Mouse (Mus musculus) forelimb bud, embryonic 11.5 days (tissue): Measurements from ENCODE around the gene Idh3g.
"Not testable (repeated sequence)": the region's sequence is repeated elsewhere in the genome, so short reads cannot be mapped to it uniquely, and the experiment has no call there.

Source experiments
- DNase-seq: peaks from one replicate; pipeline ENCODE4 v3.0.0-alpha.2; 2012; ENCODE audit warnings: low read depth, low spot score

Gene Idh3g

DNA sequence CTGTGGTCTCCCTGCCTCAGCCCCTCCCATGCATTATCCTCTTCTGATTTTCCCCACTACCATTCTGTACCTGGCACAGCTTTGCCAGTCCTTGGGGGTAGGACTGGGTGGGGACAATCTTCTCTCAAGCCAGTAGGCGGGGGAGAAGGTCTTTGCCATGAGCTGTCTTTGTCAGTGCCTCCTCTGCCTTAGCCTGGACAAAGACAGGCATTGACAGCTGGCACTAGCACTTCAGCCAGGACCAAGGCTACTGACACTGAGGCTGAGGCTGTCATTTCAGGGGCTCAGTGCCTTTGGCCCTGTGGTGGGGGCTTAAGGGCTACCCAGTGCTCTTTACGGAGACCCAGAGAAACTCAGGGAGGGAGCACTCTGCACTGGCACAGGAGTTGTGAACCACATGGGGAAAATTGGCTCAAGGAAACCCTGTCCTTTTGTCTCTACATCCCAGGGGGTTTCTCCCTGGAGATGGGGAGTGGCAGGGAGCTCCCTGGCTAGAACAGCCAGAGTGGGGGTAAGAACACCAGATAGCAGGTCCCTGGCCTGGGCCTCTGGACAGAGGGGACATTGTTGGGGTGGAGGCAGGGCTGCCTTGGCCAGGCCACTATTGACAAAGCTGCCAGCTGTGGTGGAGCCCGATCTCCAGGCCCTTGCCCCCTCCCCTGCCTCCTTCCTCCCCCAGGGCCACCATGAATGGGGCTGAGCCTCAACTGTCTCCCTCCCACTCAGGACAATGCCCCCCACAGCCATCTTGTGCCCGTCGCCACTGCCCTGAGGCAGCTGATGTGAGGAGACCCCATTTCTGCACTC lies 30.2 kb downstream of the Idh3g start, which contains the start of gene Plxnb3:
TSS of gene Plxnb3 (plus strand) at position 757 of the 807 bp plus-strand sequence.
- no peak for DNase-seq

DNA sequence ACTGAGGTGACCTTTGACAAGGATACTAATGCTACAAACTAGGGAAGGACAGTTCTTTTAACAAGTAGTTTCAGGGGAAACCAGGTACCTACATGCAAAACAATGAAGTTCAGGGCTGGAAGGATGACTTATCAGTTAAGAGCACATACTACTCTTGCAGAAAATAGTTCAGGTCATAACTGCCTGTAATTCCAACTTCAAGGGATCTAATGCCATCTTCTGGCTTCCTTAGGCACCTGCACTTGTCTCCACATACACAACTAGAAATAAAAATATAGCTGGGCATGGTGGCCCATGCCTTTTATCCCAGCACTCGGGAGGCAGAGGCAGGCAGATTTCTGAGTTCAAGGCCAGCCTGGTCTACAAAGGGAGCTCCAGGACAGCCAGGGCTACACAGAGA lies 37.7 kb downstream of the Idh3g start:
- DNase-seq, result no peak

DNA sequence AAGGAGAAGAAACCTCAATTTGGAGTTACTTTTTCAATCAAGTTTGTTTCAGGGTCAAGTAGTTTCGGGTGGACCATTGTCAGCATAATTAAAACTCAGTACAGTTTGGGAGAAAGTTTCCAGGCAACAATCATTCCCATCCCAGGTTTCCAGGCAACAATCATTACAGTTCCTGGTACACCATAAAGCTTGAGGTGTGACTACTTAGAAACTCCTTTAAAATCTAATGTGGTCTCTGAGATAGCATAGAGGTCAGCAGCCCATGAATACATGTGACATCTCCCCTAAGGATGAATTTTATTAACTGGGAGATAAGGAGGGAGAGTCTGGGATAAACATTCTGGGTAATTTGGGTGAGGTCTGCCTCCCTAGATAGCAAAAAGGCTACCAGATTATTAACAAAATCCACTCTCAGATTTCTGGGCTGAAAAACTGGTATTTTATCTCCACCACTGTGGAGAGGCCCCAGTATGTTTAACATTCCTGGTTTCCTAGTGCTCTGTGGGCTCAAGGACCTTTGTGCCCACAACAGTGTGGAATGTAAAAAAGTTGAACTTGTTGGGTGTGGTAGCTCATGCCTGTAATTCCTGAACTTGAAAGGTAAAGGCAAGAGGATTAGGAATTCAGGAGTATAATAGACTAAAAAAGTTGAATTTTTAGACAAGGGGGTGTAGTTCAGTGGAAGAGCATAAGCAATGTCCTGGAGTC lies 41.8 kb downstream of the Idh3g start:
- DNase-seq, result no peak

DNA sequence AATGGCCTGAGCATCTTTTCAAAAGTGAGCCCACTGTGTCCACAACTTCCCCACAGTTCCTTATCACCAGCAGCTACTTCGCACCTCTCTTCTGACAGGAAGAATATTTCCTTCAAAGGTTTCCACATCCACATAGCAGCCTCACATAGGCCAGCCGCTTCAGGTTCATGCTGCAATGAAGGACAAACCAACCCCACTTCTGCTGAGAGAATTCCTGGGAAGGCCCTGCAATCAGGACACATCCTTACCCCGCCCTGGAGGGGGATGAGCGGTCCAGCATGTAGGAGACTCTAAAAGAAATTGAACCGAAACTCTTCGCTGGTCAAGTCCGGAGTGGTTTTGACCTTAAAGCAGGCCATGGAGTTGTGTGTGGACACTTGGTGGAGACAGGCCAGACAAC lies 46.9 kb downstream of the Idh3g start:
- not testable (repeated sequence) for DNase-seq

DNA sequence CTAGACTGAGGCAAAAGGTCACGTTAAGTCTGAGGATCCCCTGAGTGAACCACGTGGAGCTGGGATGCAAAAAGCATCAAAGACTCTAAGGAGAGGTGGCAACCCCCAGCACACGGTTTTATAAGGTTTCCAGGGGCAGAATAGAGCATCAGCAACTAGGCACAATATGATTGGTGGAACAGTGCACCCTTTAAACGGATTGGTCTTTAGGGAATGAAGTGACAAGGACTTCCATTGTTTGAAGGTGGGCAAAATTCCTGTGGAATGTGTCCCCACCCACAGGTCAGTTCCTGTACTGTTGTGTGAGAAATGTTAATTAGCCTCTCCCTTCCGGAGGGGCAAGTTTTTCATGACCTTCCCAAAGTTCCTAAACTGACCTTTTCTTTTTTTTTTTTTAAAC lies 47.5 kb downstream of the Idh3g start:
- DNase-seq, result no peak

DNA sequence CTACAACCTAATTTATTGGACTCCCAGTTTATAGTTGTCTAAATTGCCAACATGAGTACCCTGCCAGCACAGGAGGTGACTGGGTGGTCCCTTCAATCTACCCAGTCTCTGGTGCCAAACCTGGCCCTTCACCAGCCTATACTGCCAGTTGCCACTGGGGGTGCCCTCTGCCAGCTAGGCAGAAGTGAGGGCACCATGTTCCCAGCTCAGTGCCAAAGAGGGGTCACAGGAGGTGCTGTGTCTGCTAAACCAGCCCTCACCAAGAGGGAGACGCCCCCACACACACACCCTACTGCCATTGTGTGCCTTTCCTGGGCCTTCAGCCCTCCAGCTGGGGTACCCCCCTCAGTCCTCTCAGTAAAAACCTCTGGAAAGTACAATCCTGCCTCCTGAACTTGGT lies 48.5 kb downstream of the Idh3g start:
- DNase-seq, result no peak

DNA sequence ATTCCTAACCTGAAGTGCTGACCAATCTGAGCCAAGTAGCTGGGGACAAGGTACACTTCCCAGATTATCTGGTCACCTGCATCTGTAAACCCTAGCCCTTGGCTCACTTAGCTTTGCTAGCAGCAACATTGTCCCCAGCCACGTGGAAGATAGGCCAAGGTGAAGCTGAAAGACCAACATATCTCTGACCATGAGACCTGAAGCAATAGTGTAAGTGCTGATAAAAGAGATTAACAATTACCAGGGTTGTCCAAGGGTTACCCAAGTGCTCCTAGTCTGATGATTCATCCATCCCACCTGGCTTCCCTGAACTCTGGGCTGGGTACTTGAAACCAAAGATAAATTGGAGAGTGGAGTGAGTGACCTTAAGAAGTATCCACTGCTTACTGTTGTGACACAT lies 55.8 kb downstream of the Idh3g start:
- no peak for DNase-seq
